Mouse (Mus musculus): ENCODE measurements around the gene Olfr392.

Gene Olfr392

DNA sequence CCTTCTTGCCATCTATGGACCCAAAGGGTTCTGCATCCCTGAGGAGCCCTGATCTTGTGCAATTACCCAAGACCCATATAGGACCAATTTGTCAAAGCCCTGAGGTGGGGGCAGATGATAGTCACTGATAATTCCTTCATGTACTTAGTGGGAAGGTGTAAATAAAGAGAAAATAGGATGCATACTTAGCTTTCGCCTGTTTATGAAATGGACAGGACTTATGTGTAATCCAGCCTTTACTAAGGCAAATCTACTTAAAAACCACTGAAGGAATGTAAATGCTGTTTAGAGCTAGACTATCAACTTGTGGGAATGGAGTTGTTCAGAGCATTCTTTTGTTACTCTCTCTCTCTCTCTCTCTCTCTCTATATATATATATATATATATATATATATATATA is at the start of gene Olfr392:
Olfr392 (minus strand) TSS at position 101 of the 400 bp plus-strand sequence.
- DNase-seq (ENCODE audit: low spot score), result no peak

DNA sequence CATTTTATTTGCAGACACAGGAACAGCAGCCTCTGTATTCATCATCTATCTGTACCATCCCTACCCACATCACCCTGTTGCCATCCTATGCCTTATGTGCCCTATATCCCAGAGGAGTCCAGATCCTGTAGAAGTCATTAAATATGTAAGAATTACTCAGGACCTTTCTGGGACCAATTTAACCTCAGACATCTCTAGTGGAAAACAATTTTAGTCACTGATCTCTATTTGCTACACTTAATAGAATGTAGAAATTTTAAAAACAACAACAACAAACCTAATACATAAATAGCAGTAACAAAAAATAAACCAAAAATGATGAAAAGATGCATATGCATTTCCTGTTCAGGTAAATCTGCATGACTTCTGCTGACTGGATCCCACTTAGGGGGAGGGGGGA is 34.5 kb upstream of the Olfr392 start, which contains the start of gene Olfr393:
Olfr393 (minus strand) TSS at position 101 of the 400 bp plus-strand sequence.
- no peak for DNase-seq (ENCODE audit: low spot score)

DNA sequence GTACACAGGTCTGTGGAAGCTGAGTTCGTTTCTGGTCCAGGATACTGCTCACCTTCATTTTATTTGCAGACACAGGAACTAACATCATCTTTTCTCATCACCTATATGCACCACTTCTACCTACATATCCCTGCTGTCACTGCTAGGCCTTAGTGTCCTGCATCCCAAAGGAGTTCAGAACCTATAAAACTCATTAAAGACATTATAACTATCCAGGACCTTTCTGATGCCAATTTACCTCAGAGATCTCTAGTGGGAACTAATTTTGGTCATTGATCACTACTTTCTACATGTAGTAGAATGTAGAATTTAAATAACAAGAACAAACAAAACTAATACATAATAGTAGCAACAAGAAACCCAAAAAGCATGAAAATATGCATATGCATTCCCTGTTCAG is 13.9 kb downstream of the Olfr392 start, which contains the start of gene Olfr391-ps:
Olfr391-ps (minus strand) TSS at position 101 of the 400 bp plus-strand sequence.
- DNase-seq (ENCODE audit: low spot score), result no peak

DNA sequence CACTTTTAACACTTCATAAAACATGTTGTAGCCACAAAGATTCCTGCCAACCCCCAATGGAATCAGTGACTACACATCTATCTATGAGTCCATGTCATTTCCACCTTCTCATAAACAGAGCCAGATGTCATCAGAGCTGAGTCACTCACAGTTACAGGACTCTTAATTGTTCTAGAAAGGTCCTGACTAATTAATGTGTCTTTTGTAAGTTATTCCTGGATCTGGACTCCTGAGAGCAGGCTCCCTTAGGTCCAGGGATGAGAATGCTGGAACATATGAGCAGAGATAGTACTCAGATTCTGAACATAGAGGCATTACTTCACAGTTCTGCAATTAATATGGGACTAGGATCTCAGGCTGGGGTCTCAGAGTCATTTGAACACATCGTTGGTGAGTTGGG is 34.2 kb downstream of the Olfr392 start, which contains the start of gene Olfr390:
Olfr390 (plus strand) TSS at position 301 of the 400 bp plus-strand sequence.
- DNase-seq (ENCODE audit: low spot score), result no peak

GRCm38 (mm10) chr11:73780613-73781012 is 36.2 kb downstream of the Olfr392 start, which contains the start of gene Olfr389:
Gene Olfr389 (minus strand): TSS chr11:73780713.
- DNase-seq (ENCODE audit: low spot score), result no peak

Data from spleen, adult 12 weeks (tissue).